Mouse (Mus musculus): ENCODE measurements around the gene Lysmd4. TPM values are rescaled to one million over a fixed set of nuclear protein-coding genes. Genes with fewer than 3 reads are reported as not detected.

Gene Lysmd4
- polyA plus RNA-seq, 1 experiment from 2014 or later: 12.7 TPM

DNA sequence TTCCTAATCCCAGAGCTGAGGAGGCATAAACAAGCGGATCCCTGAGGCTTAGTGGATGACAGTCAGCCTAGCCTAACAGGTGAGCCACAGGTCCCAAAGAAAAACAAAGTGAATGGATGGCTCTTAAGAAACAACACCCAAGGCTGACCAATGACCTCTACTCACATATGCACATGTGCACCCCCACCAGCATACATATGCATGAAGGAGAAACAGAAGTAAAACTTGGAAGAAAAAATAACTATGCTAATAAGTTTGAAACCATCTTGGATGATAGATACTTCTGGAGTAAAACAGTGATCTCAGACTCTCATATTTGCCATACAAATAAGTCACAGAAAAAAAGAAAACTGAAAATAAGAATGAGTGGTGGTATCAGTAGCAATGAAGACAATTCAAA is 122.1 kb downstream of the Lysmd4 start:
- Histone ChIP-seq H3K4me3 (replicated peaks; ENCODE audit: low read length) (no peak overlapping the region), H3K27me3 (ENCODE audit: control insufficient read depth, insufficient read depth, low read length) (no peaks in the 10 kb centered on the region), H3K9me3 (replicated peaks; ENCODE audit: control insufficient read depth, low read length) (no peaks in the 10 kb centered on the region), H3K4me2 (ENCODE audit: low read depth, low read length) (no peak overlapping the region), H3K27ac (ENCODE audit: low read length) (no peak overlapping the region), H3K9ac (ENCODE audit: low read length) (no peak overlapping the region), H3K4me1 (ENCODE audit: control insufficient read depth, insufficient read depth, low read length) (peaks cover 3% of the 10 kb centered on the region; the same call in 1 of the 2 replicates), H3K36me3 (ENCODE audit: control insufficient read depth, insufficient read depth, low read length) (no peaks in the 10 kb centered on the region)
- WGBS: 83% methylated on average over 1 of the region's 1 CpGs
- no peak for ATAC-seq (ENCODE audit: insufficient read depth, low FRiP score)

DNA sequence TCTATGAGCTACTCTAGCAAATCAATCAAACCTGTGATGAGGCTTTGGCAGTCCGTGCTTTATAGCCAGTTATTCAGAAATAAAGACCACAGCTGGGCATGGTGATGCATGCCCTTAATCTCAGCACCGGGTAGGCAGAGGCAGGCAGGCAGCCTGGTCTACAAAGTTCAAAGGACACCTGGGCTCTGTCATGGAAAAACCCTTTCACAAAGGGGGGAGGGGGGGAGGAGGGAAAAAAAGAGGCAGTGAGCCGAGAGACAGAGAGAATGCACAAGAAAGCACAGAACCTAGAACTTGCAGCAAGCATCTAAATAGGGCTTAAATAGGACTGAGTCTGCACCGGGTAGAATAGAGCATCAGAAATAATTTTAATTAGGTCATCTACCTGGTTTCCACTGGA is 130.6 kb downstream of the Lysmd4 start:
- H3K36me3 ChIP-seq (ENCODE audit: control insufficient read depth, insufficient read depth, low read length): no peaks in the 10 kb centered on the region
- ATAC-seq (ENCODE audit: insufficient read depth, low FRiP score): no peak
- no peak overlapping the region for H3K9ac ChIP-seq (ENCODE audit: low read length)
- H3K4me2 ChIP-seq (ENCODE audit: low read depth, low read length): no peak overlapping the region
- no peaks in the 10 kb centered on the region for H3K4me1 ChIP-seq (ENCODE audit: control insufficient read depth, insufficient read depth, low read length)
- H3K4me3 ChIP-seq (replicated peaks; ENCODE audit: low read length): no peak overlapping the region
- no peaks in the 10 kb centered on the region for H3K27me3 ChIP-seq (ENCODE audit: control insufficient read depth, insufficient read depth, low read length)
- WGBS: 81% methylated on average over 4 of the region's 4 CpGs
- no peaks in the 10 kb centered on the region for H3K9me3 ChIP-seq (replicated peaks; ENCODE audit: control insufficient read depth, low read length)
- no peak overlapping the region for H3K27ac ChIP-seq (ENCODE audit: low read length)

DNA sequence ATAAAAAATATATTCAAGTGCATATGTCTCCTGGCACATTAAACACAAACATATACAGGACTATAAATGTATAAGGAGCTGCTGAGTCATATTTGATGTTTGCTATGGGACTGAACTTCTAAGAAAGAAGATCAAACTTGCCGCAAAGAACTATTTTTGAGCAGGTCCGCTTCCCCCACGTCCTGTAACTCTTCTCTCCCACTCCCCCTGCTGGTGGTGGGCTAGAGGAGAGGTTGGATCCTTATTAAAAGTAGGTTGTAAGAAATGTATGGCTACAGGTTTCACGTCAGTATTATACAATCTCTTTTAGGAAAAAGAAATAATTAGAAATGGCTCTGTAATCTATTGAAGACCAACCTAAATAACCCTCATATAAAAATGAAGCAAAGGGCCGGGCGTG is 131.3 kb downstream of the Lysmd4 start:
- no peaks in the 10 kb centered on the region for H3K4me1 ChIP-seq (ENCODE audit: control insufficient read depth, insufficient read depth, low read length)
- H3K9me3 ChIP-seq (replicated peaks; ENCODE audit: control insufficient read depth, low read length): no peaks in the 10 kb centered on the region
- H3K9ac ChIP-seq (ENCODE audit: low read length): no peak overlapping the region
- no peaks in the 10 kb centered on the region for H3K36me3 ChIP-seq (ENCODE audit: control insufficient read depth, insufficient read depth, low read length)
- H3K27ac ChIP-seq (ENCODE audit: low read length): no peak overlapping the region
- H3K27me3 ChIP-seq (ENCODE audit: control insufficient read depth, insufficient read depth, low read length): no peaks in the 10 kb centered on the region
- no peak overlapping the region for H3K4me3 ChIP-seq (replicated peaks; ENCODE audit: low read length)
- WGBS: 83% methylated on average over 6 of the region's 6 CpGs
- no peak overlapping the region for H3K4me2 ChIP-seq (ENCODE audit: low read depth, low read length)
- ATAC-seq (ENCODE audit: insufficient read depth, low FRiP score): no peak

DNA sequence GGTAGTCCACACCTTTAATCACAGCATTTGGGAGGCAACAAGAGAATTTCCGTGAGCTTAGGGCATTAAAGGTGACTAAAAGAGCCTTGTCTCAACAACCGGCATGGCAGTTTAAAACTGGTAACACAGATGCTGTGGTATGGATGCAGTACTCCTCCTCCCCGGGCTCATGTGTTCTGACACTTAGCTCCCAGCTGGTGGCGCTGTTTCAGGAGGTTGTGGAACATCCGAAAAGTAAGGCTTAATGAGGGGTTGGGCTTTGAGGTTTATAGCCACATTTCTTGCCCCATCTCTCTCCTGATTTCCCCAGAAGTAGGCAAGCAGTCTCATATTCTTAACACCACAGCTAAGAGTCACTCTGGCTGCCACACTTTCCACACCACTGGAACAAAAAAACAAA is 133.5 kb downstream of the Lysmd4 start:
- no peaks in the 10 kb centered on the region for H3K4me1 ChIP-seq (ENCODE audit: control insufficient read depth, insufficient read depth, low read length)
- no peak overlapping the region for H3K9ac ChIP-seq (ENCODE audit: low read length)
- H3K27me3 ChIP-seq (ENCODE audit: control insufficient read depth, insufficient read depth, low read length): no peaks in the 10 kb centered on the region
- no peak overlapping the region for H3K27ac ChIP-seq (ENCODE audit: low read length)
- no peak for ATAC-seq (ENCODE audit: insufficient read depth, low FRiP score)
- no peak overlapping the region for H3K4me3 ChIP-seq (replicated peaks; ENCODE audit: low read length)
- 88% methylated on average over 5 of the region's 5 CpGs for WGBS
- no peaks in the 10 kb centered on the region for H3K9me3 ChIP-seq (replicated peaks; ENCODE audit: control insufficient read depth, low read length)
- no peaks in the 10 kb centered on the region for H3K36me3 ChIP-seq (ENCODE audit: control insufficient read depth, insufficient read depth, low read length)
- H3K4me2 ChIP-seq (ENCODE audit: low read depth, low read length): no peak overlapping the region

Other genes with a start within 250 kb of the Lysmd4 start
- gene Mef2a, start 150.3 kb downstream of the Lysmd4 start, polyA plus RNA-seq (2015; fragmentation: Nextera tagmentation; extraction: Ambion mirVana): 40.5 and 41.0 TPM in 2 replicates